Mouse (Mus musculus) liver, postnatal 0 days (tissue): ENCODE measurements around the gene Trmu. TPM values are rescaled to one million over a fixed set of nuclear protein-coding genes. Genes with fewer than 3 reads are reported as not detected.

ENCODE experiments used
- ATAC-seq: fragments of 200-750 bp; cut with Nextera tagmentation; 2 replicates; pipeline ENCODE4 v1.8.0; 2017; ENCODE audit warnings: mild to moderate bottlenecking, moderate library complexity
- DNase-seq: peaks from one replicate; pipeline ENCODE4 v3.0.0-alpha.2; 2016
- H3K27ac ChIP-seq: fragments of 300-500 bp; sonication (generic); 2 replicates; pipeline ENCODE4 v1.5.1; 2014; ENCODE audit warnings: antibody characterized with exemption, moderate library complexity, mild to moderate bottlenecking, low read depth
- H3K27me3 ChIP-seq: fragments of 300-500 bp; sonication (generic); 2 replicates; pipeline ENCODE4 v1.6.1; 2014; ENCODE audit warnings: low read length, control low read depth, mixed read lengths; ENCODE audit not compliant: insufficient read depth
- H3K36me3 ChIP-seq: fragments of 300-500 bp; sonication (generic); replicated peaks from 2 replicates; pipeline ENCODE4 v1.6.1; 2014; ENCODE audit warnings: mild to moderate bottlenecking, control low read depth, low read length, moderate library complexity, mixed read lengths; ENCODE audit not compliant: insufficient read depth
- H3K4me1 ChIP-seq: fragments of 300-500 bp; sonication (generic); 2 replicates; pipeline ENCODE4 v1.6.1; 2014; ENCODE audit warnings: antibody characterized with exemption, mild to moderate bottlenecking, control low read depth; ENCODE audit not compliant: insufficient read depth
- H3K4me2 ChIP-seq: fragments of 300-500 bp; sonication (generic); 2 replicates; pipeline ENCODE4 v1.6.1; 2014; ENCODE audit warnings: low read depth, mild to moderate bottlenecking, low read length, moderate library complexity, mixed read lengths
- H3K4me3 ChIP-seq: fragments of 300-500 bp; sonication (generic); 2 replicates; pipeline ENCODE4 v1.5.1; 2014; ENCODE audit warnings: low read depth, low read length
- H3K9ac ChIP-seq: fragments of 300-500 bp; sonication (generic); replicated peaks from 2 replicates; pipeline ENCODE4 v1.6.1; 2014; ENCODE audit warnings: mild to moderate bottlenecking, moderate library complexity
- H3K9me3 ChIP-seq: fragments of 300-500 bp; sonication (generic); 2 replicates; pipeline ENCODE4 v1.6.1; 2016; ENCODE audit warnings: mild to moderate bottlenecking, control low read depth, low read length, mixed read lengths
- CTCF ChIP-seq: sonication (generic); IDR thresholded peaks from 2 replicates; pipeline ENCODE4 v1.5.1; 2016; ENCODE audit warnings: antibody characterized with exemption, low read depth
- EP300 ChIP-seq: IDR thresholded peaks from 2 replicates; pipeline ENCODE4 v1.6.1; 2016; ENCODE audit warnings: antibody characterized with exemption, low read depth, mild to moderate bottlenecking
- WGBS: fragments of 180-500 bp; shearing (Covaris S2); extraction: QIAGEN DNeasy Blood & Tissue Kit; methylation state at CpG from one replicate; pipeline ENCODE4 v1.1.7; 2014; ENCODE audit not compliant: insufficient replicate concordance; 5-methylcytosine and 5-hydroxymethylcytosine counted together
- polyA plus RNA-seq: library from polyadenylated mRNA; unstranded; fragments of >200 nt; fragmentation: Nextera tagmentation; extraction: Ambion mirVana; gene quantifications from 2 replicates; pipeline ENCODE4 v1.2.1, GENCODE M21; 2015

The Trmu gene
- polyA plus RNA-seq, 1 experiment from 2014 or later = 13.9 TPM

DNA sequence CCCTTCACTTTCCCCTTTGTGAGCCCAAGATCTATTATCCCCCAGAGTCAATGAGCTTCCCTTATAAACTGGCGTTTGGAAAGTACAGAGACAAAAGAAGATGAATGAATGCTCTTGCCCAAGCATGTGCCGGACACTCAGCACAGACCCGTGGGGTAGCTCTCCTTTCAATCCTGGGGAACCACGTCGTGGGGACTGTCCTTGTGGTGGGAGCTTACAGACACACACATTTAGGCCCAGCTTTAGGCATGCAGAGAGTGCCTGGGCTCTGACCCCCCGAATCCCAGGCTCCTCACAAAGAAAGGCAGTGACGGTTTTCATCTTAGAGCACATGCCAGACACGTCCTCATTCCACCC is 40.8 kb downstream of the Trmu start:
- ATAC-seq (no peak), DNase-seq (no peak)
- no peak overlapping the region for H3K4me3 ChIP-seq
- no peaks in the 10 kb centered on the region for H3K36me3 ChIP-seq
- H3K27me3 ChIP-seq = no peaks in the 10 kb centered on the region
- no peaks in the 10 kb centered on the region for H3K4me1 ChIP-seq
- no peaks in the 10 kb centered on the region for H3K9me3 ChIP-seq
- H3K9ac ChIP-seq = no peak overlapping the region
- H3K4me2 ChIP-seq = no peak overlapping the region
- no peak overlapping the region for H3K27ac ChIP-seq
- WGBS = 75% methylated on average over 8 of the region's 8 CpGs
- TF ChIP-seq CTCF (no peak), EP300 (no peak)

GRCm38 (mm10) chr15:85921855-85922254 is 42.7 kb downstream of the Trmu start:
- no peaks in the 10 kb centered on the region for H3K27me3 ChIP-seq
- no peaks in the 10 kb centered on the region for H3K36me3 ChIP-seq
- no peak overlapping the region for H3K4me3 ChIP-seq
- 84% methylated on average over 11 of the region's 11 CpGs for WGBS
- H3K9me3 ChIP-seq = no peaks in the 10 kb centered on the region
- DNase-seq = no peak
- ATAC-seq = no peak
- no peaks in the 10 kb centered on the region for H3K4me1 ChIP-seq
- H3K27ac ChIP-seq = no peak overlapping the region
- TF ChIP-seq CTCF (no peak), EP300 (no peak)
- H3K9ac ChIP-seq = no peak overlapping the region
- H3K4me2 ChIP-seq = no peak overlapping the region

GRCm38 (mm10) chr15:85928161-85928560 is 49.0 kb downstream of the Trmu start:
- ATAC-seq = no peak
- Histone ChIP-seq H3K27me3 (no peaks in the 10 kb centered on the region), H3K4me3 (no peak overlapping the region), H3K4me2 (no peak overlapping the region), H3K27ac (no peak overlapping the region), H3K9me3 (no peaks in the 10 kb centered on the region), H3K9ac (no peak overlapping the region), H3K36me3 (no peaks in the 10 kb centered on the region), H3K4me1 (no peaks in the 10 kb centered on the region)
- no peak for DNase-seq
- 73% methylated on average over 12 of the region's 12 CpGs for WGBS
- TF ChIP-seq EP300 = no peak
- TF ChIP-seq CTCF = no peak

DNA sequence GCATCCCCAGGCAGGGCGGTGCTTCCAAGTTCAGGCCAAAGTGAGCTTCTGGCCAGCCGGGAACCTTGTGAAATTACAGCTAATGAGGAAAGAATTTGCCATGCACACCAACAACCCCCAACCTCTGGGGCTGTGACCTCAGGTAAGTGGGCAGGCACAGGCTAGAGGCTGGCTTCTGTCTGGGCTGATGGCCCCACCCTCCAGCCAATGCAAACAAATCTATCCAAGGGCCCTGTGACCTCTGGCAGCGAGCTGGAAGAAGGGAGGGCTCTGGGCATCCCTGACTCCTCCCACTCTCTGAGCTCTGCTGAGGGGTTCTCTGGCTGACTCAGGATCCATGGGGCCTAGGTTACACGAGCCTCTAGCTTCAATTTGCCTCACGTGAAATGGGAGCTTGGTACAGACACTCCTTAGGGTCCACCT is 56.5 kb downstream of the Trmu start:
- peak; percentile 100 for ATAC-seq
- Histone ChIP-seq H3K4me3 (no peak overlapping the region), H3K9me3 (no peaks in the 10 kb centered on the region), H3K4me2 (no peak overlapping the region), H3K36me3 (no peaks in the 10 kb centered on the region), H3K27ac (0 out of 2 replicates have a peak overlapping the region, but pooled peaks have one; percentile 30), H3K4me1 (peaks cover 4% of the 10 kb centered on the region; the same call in 1 of the 2 replicates), H3K27me3 (no peaks in the 10 kb centered on the region), H3K9ac (no peak overlapping the region)
- DNase-seq = peak; percentile 80
- TF ChIP-seq EP300 = no peak
- no peak for TF ChIP-seq CTCF
- WGBS = 34% methylated on average over 5 of the region's 5 CpGs

Other genes starting within 250 kb of the Trmu start
- 169 and 185 TPM in 2 replicates for gene Ppara, start 144.3 kb upstream of the Trmu start, polyA plus RNA-seq
- 12.9 and 14.1 TPM in 2 replicates for gene Cdpf1, start 67.6 kb upstream of the Trmu start, polyA plus RNA-seq
- 0.02 TPM in 1 of 2 replicates, not detected in the other for gene Pkdrej, start 57.6 kb upstream of the Trmu start, polyA plus RNA-seq
- gene Ttc38, start 47.0 kb upstream of the Trmu start, polyA plus RNA-seq = 16.2 and 17.6 TPM in 2 replicates
- 8.2 and 8.9 TPM in 2 replicates for gene Gtse1, start 19.6 kb upstream of the Trmu start, polyA plus RNA-seq
- gene Celsr1, start 154.5 kb downstream of the Trmu start, polyA plus RNA-seq = 0.09 and 0.11 TPM in 2 replicates
- gene Gramd4, start 178.4 kb downstream of the Trmu start, polyA plus RNA-seq = 3.2 and 3.7 TPM in 2 replicates